Mouse (Mus musculus) MEL (cell line): Measurements from ENCODE around the gene Commd7. TPM values are rescaled to one million over a fixed set of nuclear protein-coding genes. Genes with fewer than 3 reads are reported as not detected.

Experiments used
- DNase-seq: peaks from one replicate; pipeline ENCODE4 v3.0.0; 2011; ENCODE audit warnings: low read depth, low spot score
- H3K27ac ChIP-seq: 2 replicates; pipeline ENCODE4 v1.5.1; 2012; ENCODE audit warnings: low read depth, mild to moderate bottlenecking, control low read depth, low read length, moderate library complexity; ENCODE audit not compliant: control insufficient read depth
- H3K27me3 ChIP-seq, 2 experiments: fragments of 150-350 bp in 1 of 2; sonication (generic) in 1 of 2; 2 replicates each; pipeline ENCODE4 v1.6.1; 2012; ENCODE audit warnings: low read length in 2 of 2, mild to moderate bottlenecking in 2 of 2, improper control_type of control experiment in 1 of 2, moderate library complexity in 1 of 2; ENCODE audit not compliant: insufficient read depth in 2 of 2, control insufficient read depth in 1 of 2
- H3K36me3 ChIP-seq, 2 experiments: 2 replicates each; pipeline ENCODE4 v1.6.1; 2012 to 2014; ENCODE audit warnings: low read length in 2 of 2, improper control_type of control experiment in 1 of 2, inconsistent platforms in 1 of 2, mild to moderate bottlenecking in 1 of 2; ENCODE audit not compliant: insufficient read depth in 2 of 2, control insufficient read depth in 1 of 2
- H3K4me1 ChIP-seq, 2 experiments: fragments of 150-350 bp in 1 of 2; sonication (generic) in 1 of 2; 2 replicates each; pipeline ENCODE4 v1.6.1; 2012; ENCODE audit warnings: low read length in 2 of 2, improper control_type of control experiment in 1 of 2, mild to moderate bottlenecking in 1 of 2; ENCODE audit not compliant: insufficient read depth in 2 of 2, control insufficient read depth in 1 of 2
- H3K4me3 ChIP-seq, 2 experiments: fragments of 150-350 bp in 1 of 2; sonication (generic) in 1 of 2; 2 replicates each; pipeline ENCODE4 v1.5.1; 2012; ENCODE audit warnings: low read depth in 2 of 2, low read length in 2 of 2, mild to moderate bottlenecking in 2 of 2, moderate library complexity in 2 of 2, control low read depth in 1 of 2, improper control_type of control experiment in 1 of 2; ENCODE audit not compliant: control insufficient read depth in 1 of 2, insufficient read depth in 1 of 2
- H3K79me2 ChIP-seq: 2 replicates; pipeline ENCODE4 v1.6.1; 2012; ENCODE audit warnings: mild to moderate bottlenecking, low read length, moderate library complexity; ENCODE audit not compliant: control insufficient read depth, poor library complexity, insufficient read depth
- H3K9ac ChIP-seq: 2 replicates; pipeline ENCODE4 v1.6.1; 2012; ENCODE audit warnings: low read depth, mild to moderate bottlenecking, control low read depth, low read length, moderate library complexity; ENCODE audit not compliant: control insufficient read depth, poor library complexity, severe bottlenecking
- H3K9me3 ChIP-seq: fragments of 150-350 bp; sonication (generic); replicated peaks from 2 replicates; pipeline ENCODE4 v1.6.1; 2012; ENCODE audit warnings: mild to moderate bottlenecking, low read length, improper control_type of control experiment, moderate library complexity; ENCODE audit not compliant: insufficient read depth
- BHLHE40 ChIP-seq: IDR thresholded peaks from 2 replicates; pipeline ENCODE4 v1.6.1; 2012; ENCODE audit warnings: low read depth, mild to moderate bottlenecking, inconsistent platforms, low read length, improper control_type of control experiment, borderline replicate concordance
- E2F4 ChIP-seq: IDR thresholded peaks from 2 replicates; pipeline ENCODE4 v1.6.1; 2011; ENCODE audit warnings: low read depth, low read length, improper control_type of control experiment, borderline replicate concordance
- ELF1 ChIP-seq: IDR thresholded peaks from 2 replicates; pipeline ENCODE4 v1.6.1; 2014; ENCODE audit warnings: low read depth, mild to moderate bottlenecking, inconsistent platforms, low read length, improper control_type of control experiment, moderate library complexity
- ETS1 ChIP-seq: IDR thresholded peaks from 2 replicates; pipeline ENCODE4 v1.6.1; 2012; ENCODE audit warnings: low read depth, mild to moderate bottlenecking, inconsistent platforms, low read length, improper control_type of control experiment, moderate library complexity
- GATA1 ChIP-seq: IDR thresholded peaks from 2 replicates; pipeline ENCODE4 v1.6.1; 2011; ENCODE audit warnings: low read depth, low read length, improper control_type of control experiment
- HCFC1 ChIP-seq: IDR thresholded peaks from 2 replicates; pipeline ENCODE4 v1.6.1; 2012; ENCODE audit warnings: low read depth, mild to moderate bottlenecking, inconsistent platforms, low read length, improper control_type of control experiment, moderate library complexity
- JUND ChIP-seq: IDR thresholded peaks from 2 replicates; pipeline ENCODE4 v1.6.1; 2011; ENCODE audit warnings: low read depth, mild to moderate bottlenecking, improper control_type of control experiment, low read length
- MAX ChIP-seq: IDR thresholded peaks from 2 replicates; pipeline ENCODE4 v1.6.1; 2011; ENCODE audit warnings: low read length, improper control_type of control experiment
- MXI1 ChIP-seq: IDR thresholded peaks from 2 replicates; pipeline ENCODE4 v1.6.1; 2011; ENCODE audit warnings: mild to moderate bottlenecking, low read depth, low read length, improper control_type of control experiment
- MYB ChIP-seq: IDR thresholded peaks from 2 replicates; pipeline ENCODE4 v1.6.1; 2011; ENCODE audit warnings: mild to moderate bottlenecking, low read depth, low read length, improper control_type of control experiment
- MYC ChIP-seq: IDR thresholded peaks from 2 replicates; pipeline ENCODE4 v1.6.1; 2011; ENCODE audit warnings: low read depth, mild to moderate bottlenecking, low read length, improper control_type of control experiment, moderate library complexity
- NELFE ChIP-seq: IDR thresholded peaks from 2 replicates; pipeline ENCODE4 v1.6.1; 2011; ENCODE audit warnings: low read depth, low read length, improper control_type of control experiment
- NRF1 ChIP-seq: IDR thresholded peaks from 2 replicates; pipeline ENCODE4 v1.6.1; 2014; ENCODE audit warnings: low read depth, mild to moderate bottlenecking, inconsistent platforms, low read length, improper control_type of control experiment, moderate library complexity; ENCODE audit not compliant: poor library complexity, insufficient read depth, severe bottlenecking
- POLR2AphosphoS5 ChIP-seq: IDR thresholded peaks from 2 replicates; pipeline ENCODE4 v1.6.1; 2012; ENCODE audit warnings: low read depth, borderline replicate concordance, mild to moderate bottlenecking, inconsistent platforms, low read length, moderate library complexity, mixed read lengths
- RCOR1 ChIP-seq: IDR thresholded peaks from 2 replicates; pipeline ENCODE4 v1.6.1; 2012; ENCODE audit warnings: low read depth, mild to moderate bottlenecking, inconsistent platforms, low read length, improper control_type of control experiment
- SIN3A ChIP-seq: IDR thresholded peaks from 2 replicates; pipeline ENCODE4 v1.6.1; 2012; ENCODE audit warnings: low read length, improper control_type of control experiment, inconsistent platforms
- SMC3 ChIP-seq: IDR thresholded peaks from 2 replicates; pipeline ENCODE4 v1.6.1; 2011; ENCODE audit warnings: low read depth, low read length, improper control_type of control experiment
- TCF12 ChIP-seq: IDR thresholded peaks from 2 replicates; pipeline ENCODE4 v1.6.1; 2014; ENCODE audit warnings: low read depth, mild to moderate bottlenecking, inconsistent platforms, low read length, improper control_type of control experiment, moderate library complexity
- USF1 ChIP-seq: IDR thresholded peaks from 2 replicates; pipeline ENCODE4 v1.6.1; 2014; ENCODE audit warnings: low read depth, mild to moderate bottlenecking, inconsistent platforms, low read length, improper control_type of control experiment, moderate library complexity
- ZC3H11A ChIP-seq: IDR thresholded peaks from 2 replicates; pipeline ENCODE4 v1.6.1; 2012; ENCODE audit warnings: low read depth, mild to moderate bottlenecking, inconsistent platforms, low read length, improper control_type of control experiment
- ZMIZ1 ChIP-seq: IDR thresholded peaks from 2 replicates; pipeline ENCODE4 v1.6.1; 2012; ENCODE audit warnings: low read depth, mild to moderate bottlenecking, inconsistent platforms, low read length, improper control_type of control experiment, moderate library complexity
- polyA plus RNA-seq, 2 experiments: library from polyadenylated mRNA; stranded (reverse) in 1 of 2; unstranded in 1 of 2; fragments of >175 nt in 1 of 2; fragments of >200 nt in 1 of 2; gene quantifications; 2 replicates each; pipeline versions ENCODE4 v1.2.1 to v1.2.4; 2012; ENCODE audit warnings: low replicate concordance in 2 of 2, low read depth in 1 of 2; ENCODE audit not compliant: insufficient read length in 2 of 2, insufficient read depth in 1 of 2, missing spikeins in 1 of 2
- total RNA-seq: library from RNA; depleted of rRNA; stranded (reverse); fragments of 300-350 nt; gene quantifications from 2 replicates; pipeline ENCODE4 v1.2.3, GENCODE M21; 2012

Commd7 gene
- total and polyA plus RNA-seq, 3 experiments, result 25.5 to 36.1 TPM; not detected in 1

DNA sequence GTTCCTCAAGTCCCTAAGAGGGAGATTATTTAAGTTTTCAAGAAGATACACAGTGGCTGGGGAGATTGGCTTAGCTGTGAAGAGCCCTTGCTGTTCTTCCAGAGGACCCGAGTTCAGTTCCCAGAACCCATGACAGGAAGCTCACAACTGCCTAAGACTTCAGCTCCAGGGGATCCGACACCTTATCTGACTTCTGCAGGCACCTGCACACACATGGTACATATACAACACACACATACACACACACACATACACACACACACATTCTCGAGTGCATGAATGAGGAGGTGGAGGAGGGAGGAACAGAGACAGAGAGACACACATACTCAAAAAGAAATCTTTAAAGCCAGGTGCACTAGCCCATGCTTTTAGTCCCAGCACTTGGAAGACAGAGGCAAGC lies 56.4 kb downstream of the Commd7 start (continued):
- TF ChIP-seq USF1, result peak; percentile 47; the same call in 1 of the 2 replicates
- peak; percentile 67 for TF ChIP-seq BHLHE40
- no peak for TF ChIP-seq JUND
- TF ChIP-seq SMC3, result no peak
- peak; percentile 40; the same call in 1 of the 2 replicates for TF ChIP-seq MXI1
- no peak for TF ChIP-seq E2F4
- peak; percentile 85 for TF ChIP-seq SIN3A

DNA sequence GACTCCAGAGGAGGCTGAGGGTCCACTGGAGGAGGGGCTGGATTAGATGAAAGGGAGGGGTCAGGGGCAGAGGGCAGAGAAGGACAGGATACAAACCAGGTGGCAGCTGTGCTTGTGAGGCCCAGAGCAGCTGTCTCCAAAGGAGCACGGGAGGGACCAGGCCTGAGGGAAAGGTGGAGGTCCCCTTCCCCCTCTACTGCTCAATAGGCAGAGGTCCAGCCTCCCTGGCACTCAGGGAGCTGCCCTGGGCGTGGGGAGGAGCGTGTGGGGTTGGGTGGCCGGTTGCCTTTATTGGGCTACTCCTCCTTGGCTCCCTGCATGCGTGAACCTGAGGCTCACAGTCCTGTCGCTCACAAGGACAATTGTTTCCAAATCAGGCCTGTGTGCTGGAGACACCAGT lies 57.0 kb downstream of the Commd7 start:
- no peak for DNase-seq
- TF ChIP-seq GATA1 (no peak), NELFE (no peak), RCOR1 (no peak), ETS1 (no peak), ZMIZ1 (no peak), MYC (no peak), ZC3H11A (no peak), ELF1 (no peak), TCF12 (no peak), HCFC1 (no peak), MAX (no peak), POLR2AphosphoS5 (no peak), MYB (no peak), NRF1 (no peak)
- Histone ChIP-seq H3K79me2 (no peaks in the 10 kb centered on the region), H3K27me3 (no peaks in the 10 kb centered on the region), H3K4me1 (peaks cover 10 to 46% of the 10 kb centered on the region in 2 experiments), H3K36me3 (peaks cover 0 to 30% of the 10 kb centered on the region in 2 experiments; a peak in 2 of 4 replicates), H3K27ac (peak overlapping the region; percentile 95), H3K4me3 (no peak overlapping the region), H3K9ac (peak overlapping the region; percentile 52), H3K9me3 (no peaks in the 10 kb centered on the region)
